Mouse (Mus musculus) embryonic fibroblast, embryonic 13.5 days (primary cell): ENCODE measurements around the gene Spsb2. TPM values are rescaled to one million over a fixed set of nuclear protein-coding genes. Genes with fewer than 3 reads are reported as not detected.

Experiments used
- H3K27ac ChIP-seq: 2 replicates; pipeline ENCODE4 v1.5.1; 2012; ENCODE audit warnings: low read length, control low read depth, inconsistent platforms; ENCODE audit not compliant: insufficient read depth
- H3K4me1 ChIP-seq: 2 replicates; pipeline ENCODE4 v1.6.1; 2011; ENCODE audit warnings: low read length; ENCODE audit not compliant: control insufficient read depth, insufficient read depth
- H3K4me3 ChIP-seq: 2 replicates; pipeline ENCODE4 v1.5.1; 2011; ENCODE audit warnings: mild to moderate bottlenecking, control low read depth, low read length; ENCODE audit not compliant: insufficient read depth
- CTCF ChIP-seq: IDR thresholded peaks from 2 replicates; pipeline ENCODE4 v1.5.1; 2011; ENCODE audit warnings: mild to moderate bottlenecking, control low read depth, low read length, moderate library complexity, borderline replicate concordance; ENCODE audit not compliant: insufficient read depth
- POLR2A ChIP-seq: IDR thresholded peaks from 2 replicates; pipeline ENCODE4 v1.6.1; 2011; ENCODE audit warnings: low read depth, mild to moderate bottlenecking, control low read depth, low read length, moderate library complexity
- polyA plus RNA-seq: library from polyadenylated mRNA; stranded (reverse); fragments of >200 nt; gene quantifications from 2 replicates; pipeline ENCODE4 v1.2.4, GENCODE M21; 2011; ENCODE audit warnings: low read depth; ENCODE audit not compliant: missing spikeins, insufficient read length

Spsb2 gene
- polyA plus RNA-seq, 1 experiment, result 9.1 TPM

GRCm38 (mm10) chr6:124814858-124815774 is 6.7 kb downstream of the Spsb2 start:
- H3K4me3 ChIP-seq, result no peak overlapping the region
- TF ChIP-seq POLR2A, result no peak
- no peak for TF ChIP-seq CTCF
- H3K4me1 ChIP-seq, result no peaks in the 10 kb centered on the region
- H3K27ac ChIP-seq, result no peak overlapping the region

DNA sequence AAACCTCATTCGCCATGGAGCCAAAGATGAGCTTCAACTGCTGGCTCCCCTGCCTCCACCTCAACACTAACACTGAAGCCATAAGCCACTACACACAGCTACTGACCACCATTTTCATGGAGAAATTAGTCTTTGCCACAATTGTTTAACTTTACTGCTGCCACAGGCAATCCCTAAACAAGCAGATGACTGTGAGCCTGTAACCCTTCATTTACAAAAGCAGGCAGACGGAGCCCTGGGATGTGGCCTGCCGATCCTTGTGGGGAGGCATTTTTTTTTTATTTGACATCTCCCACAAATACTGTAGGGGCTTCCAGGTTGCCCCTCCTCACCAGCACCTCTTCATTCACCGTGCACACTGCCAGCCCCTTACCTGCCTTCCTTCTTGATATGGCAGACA is 8.2 kb downstream of the Spsb2 start:
- Histone ChIP-seq H3K4me1 (no peaks in the 10 kb centered on the region), H3K4me3 (no peak overlapping the region), H3K27ac (no peak overlapping the region)
- TF ChIP-seq POLR2A (no peak), CTCF (no peak)

- Histone ChIP-seq H3K4me1 (no peaks in the 10 kb centered on the region), H3K4me3 (no peak overlapping the region), H3K27ac (no peak overlapping the region)
- TF ChIP-seq POLR2A (no peak), CTCF (no peak)
These were observed 8.7 kb downstream of the Spsb2 start for GRCm38 (mm10) chr6:124817125-124817524.

DNA sequence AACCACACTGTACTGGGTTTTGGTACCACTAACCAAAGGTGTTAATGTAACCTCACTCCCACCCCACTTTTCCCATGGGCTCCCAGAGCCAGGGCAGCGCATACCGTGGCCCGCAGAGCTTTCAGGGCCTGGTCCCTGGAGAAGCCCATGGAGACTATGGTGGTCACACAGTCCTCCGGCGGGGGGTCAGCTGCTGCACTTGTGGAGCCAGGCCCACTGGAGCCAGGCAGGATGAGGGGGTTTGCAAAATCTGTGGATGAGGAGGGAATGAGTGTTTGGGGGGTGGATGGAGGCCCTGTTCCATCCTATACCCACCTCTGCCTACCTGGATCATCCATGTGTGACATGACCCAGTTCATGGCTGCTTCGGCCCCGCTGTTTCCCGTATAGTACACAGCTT is 9.1 kb downstream of the Spsb2 start:
- TF ChIP-seq CTCF (no peak), POLR2A (no peak)
- H3K4me1 ChIP-seq, result no peaks in the 10 kb centered on the region
- H3K27ac ChIP-seq, result no peak overlapping the region
- H3K4me3 ChIP-seq, result no peak overlapping the region

- no peak overlapping the region for H3K27ac ChIP-seq
- H3K4me3 ChIP-seq, result no peak overlapping the region
- H3K4me1 ChIP-seq, result no peaks in the 10 kb centered on the region
- TF ChIP-seq POLR2A (no peak), CTCF (no peak)
These were observed 9.5 kb downstream of the Spsb2 start for GRCm38 (mm10) chr6:124817971-124818370.

- Histone ChIP-seq H3K4me3 (no peak overlapping the region), H3K4me1 (no peaks in the 10 kb centered on the region), H3K27ac (no peak overlapping the region)
- TF ChIP-seq POLR2A (no peak), CTCF (no peak)
These were observed 12.4 kb downstream of the Spsb2 start for GRCm38 (mm10) chr6:124820891-124821290.

DNA sequence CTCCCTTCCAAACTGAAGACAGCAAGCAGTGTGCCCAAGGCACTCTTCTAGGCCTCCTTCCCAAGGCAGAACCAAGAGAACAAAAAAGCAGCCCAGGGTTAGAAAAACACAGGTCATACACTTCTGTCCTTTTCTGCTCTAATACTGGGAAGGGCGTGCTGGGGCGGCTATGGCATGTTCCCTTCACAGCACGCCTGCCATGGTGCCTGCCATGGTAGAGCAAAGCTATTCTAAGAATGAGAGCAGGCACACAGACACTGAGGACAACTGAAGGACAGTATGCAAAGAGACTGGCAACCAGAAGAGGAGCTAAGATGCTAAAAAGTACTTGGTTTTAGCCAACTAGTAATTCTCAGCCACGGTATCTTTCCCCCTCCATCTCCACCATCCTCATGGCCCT is 13.6 kb downstream of the Spsb2 start:
- Histone ChIP-seq H3K4me1 (no peaks in the 10 kb centered on the region), H3K4me3 (no peak overlapping the region), H3K27ac (no peak overlapping the region)
- TF ChIP-seq CTCF (no peak), POLR2A (no peak)

DNA sequence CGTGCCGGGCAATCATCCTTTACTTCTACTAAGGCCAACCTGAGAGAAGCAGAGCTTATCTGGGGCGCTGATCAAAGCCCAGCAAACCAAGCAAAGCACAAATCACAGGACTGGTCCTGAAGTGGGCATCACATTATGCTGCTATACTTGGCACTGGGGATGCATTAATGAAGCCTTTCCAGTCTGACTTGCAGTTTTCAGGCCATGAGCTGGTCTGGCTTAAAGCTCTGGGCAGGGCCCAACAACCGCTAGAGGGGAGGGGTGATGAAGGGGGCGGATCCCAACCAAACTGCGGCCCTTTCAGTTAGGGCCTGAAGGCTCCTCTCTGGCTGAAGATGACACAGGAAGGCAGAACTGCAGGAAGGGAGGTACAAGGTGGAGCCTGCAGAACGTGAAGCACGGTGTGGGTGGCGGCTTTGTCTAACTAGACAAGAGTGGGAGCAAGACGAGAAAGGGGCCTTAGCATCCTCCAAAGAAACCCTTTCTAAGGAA is 19.7 kb downstream of the Spsb2 start:
- H3K27ac ChIP-seq, result peak overlapping the region; percentile 55
- peak overlapping the region; percentile 70 for H3K4me3 ChIP-seq
- TF ChIP-seq CTCF (no peak), POLR2A (peak; percentile 86)
- H3K4me1 ChIP-seq, result no peaks in the 10 kb centered on the region

GRCm38 (mm10) chr6:124828868-124829798 is 20.7 kb downstream of the Spsb2 start, which contains the start of the genes Usp5 and Cdca3:
Gene Usp5, minus strand, starts transcription at chr6:124829484.
Gene Cdca3, plus strand, starts transcription at chr6:124829547.
- TF ChIP-seq POLR2A, result no peak; the same call in none of the 2 replicates

More at GRCm38 (mm10) chr6:124828868-124829798, 20.7 kb downstream of the Spsb2 start, which contains the start of the genes Usp5 and Cdca3:
- peak within 1 kb of the TSS; percentile 85 for H3K27ac ChIP-seq
- peak within 1 kb of the TSS; percentile 71 for H3K4me3 ChIP-seq
- no peaks in the 10 kb centered on the region for H3K4me1 ChIP-seq
